Mouse (Mus musculus): ENCODE results near the gene Dennd4a. TPM values are rescaled to one million over a fixed set of nuclear protein-coding genes. Genes with fewer than 3 reads are reported as not detected.

Dennd4a gene
- polyA plus RNA-seq (2017; shearing (Covaris generic)): 32.7 TPM

DNA sequence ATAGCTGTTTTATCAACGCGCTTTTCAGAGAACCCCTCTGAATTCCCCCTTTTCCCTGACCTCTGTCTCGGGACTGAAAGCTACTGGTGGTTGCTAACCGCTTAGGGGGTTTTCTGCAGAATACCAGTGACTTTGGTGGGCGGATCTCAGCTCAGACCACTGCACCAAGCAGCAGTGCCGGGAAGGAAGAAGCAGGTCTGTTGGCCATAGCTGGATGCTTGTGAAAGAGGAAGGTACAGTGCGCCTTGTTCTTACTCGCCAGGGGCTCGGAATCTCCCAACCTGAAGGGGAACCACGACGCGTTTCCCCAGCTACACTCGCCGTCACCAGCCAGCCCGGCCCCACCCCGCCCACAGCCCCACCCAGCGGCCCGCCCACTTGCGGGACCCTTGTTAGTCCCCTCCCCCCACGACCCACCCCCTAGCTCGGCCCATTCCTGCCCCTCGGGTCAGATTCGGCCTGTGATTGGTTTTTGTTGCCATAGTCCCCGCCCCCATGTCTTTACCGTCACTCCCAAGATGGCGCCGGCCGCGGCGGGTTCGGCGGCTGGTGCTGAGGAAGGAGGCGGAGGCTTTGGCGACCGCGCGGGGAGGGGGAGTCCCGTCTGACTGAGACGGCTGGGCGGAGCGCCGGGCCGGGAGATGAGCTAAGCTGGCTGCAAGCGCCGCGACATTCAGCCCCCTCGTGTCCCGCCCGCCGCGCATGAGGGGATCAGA, at the start of gene Dennd4a:
Gene Dennd4a, plus strand, starts transcription at position 519 of the 716 bp plus-strand sequence.

DNA sequence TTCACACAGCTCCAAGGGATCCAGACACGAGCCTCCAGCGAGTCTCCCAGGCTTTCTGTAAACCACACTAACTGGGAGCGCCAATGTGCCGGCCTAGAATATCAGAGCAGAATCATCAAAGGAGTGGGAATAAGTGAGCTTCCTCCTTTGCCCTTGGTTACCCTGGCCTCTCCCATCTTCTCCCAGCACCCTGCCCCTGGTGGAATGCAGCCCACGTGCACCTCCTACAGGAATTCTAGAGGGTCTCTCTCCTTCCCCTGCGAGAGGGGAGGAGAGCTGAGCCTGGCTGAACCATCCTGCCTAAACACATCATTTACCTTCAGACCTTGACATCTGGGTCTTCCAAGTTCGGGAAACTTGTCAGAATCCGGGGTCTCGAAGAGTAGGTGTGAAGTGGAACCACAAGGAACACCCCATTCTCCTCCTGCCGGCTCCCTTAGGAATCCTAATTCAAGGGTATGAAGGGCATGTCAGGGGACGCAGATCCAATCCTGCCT, 140.1 kb downstream of the Dennd4a start, which contains the start of gene Slc24a1:
Gene Slc24a1, minus strand, starts transcription at position 447 of the 497 bp plus-strand sequence.

DNA sequence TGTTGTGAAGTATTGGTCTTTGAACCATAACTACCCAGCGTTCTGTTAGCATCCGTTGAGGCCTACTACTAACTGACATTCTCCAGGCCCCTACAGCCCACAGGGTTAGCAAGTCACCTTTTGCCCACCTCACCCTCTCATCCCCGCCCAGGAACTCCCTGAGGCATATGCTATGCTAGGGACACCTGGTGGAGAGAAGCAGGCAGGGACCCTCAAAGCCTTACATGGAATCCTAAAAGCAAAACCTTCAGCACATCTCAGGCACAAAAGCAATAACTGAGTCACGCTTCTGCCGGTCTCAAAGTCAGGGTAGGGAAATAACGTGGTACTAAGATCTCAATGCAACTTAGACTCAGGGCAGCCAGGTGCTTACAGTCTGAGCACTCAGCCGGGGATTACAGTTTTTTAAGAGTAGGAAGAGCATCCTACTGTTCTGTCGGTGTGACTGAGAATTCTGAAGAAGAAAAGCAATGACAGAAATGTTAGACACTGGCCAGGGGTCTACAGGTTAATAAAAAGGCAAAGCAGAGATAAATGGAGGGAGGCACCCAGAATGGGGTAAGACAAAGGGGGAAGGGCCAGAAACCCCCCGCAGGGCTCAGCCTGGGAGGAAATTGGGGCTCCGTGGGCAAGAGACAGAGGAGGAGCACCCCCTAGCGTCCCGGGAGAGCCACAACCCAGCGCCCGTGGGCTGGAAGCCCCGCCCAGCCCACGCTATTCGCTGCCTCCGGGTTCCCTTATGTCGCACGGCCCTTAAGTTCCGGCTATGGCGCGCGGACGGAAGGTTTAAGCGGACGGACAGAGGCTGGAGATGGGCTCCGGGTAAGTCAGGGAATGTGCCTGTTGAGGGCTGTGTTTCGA, 149.2 kb downstream of the Dennd4a start, which contains the start of gene Ints14:
Gene Ints14, plus strand, starts transcription at position 789 of the 861 bp plus-strand sequence.

Other genes starting within 250 kb of the Dennd4a start
- gene Rab11a, start 73.6 kb upstream of the Dennd4a start, polyA plus RNA-seq (2017; shearing (Covaris generic)): 286 TPM
- gene Slc24a1, start 140.3 kb downstream of the Dennd4a start, polyA plus RNA-seq (2017; shearing (Covaris generic)): 0.05 TPM
- gene Ints14, start 149.6 kb downstream of the Dennd4a start, polyA plus RNA-seq (2017; shearing (Covaris generic)): 48.8 TPM
- 183 TPM for gene Hacd3, start 210.4 kb downstream of the Dennd4a start, polyA plus RNA-seq (2017; shearing (Covaris generic))
- gene Dpp8, start 221.1 kb downstream of the Dennd4a start, polyA plus RNA-seq (2017; shearing (Covaris generic)): 47.5 TPM

All from activated CD4-positive, CD25-positive, alpha-beta regulatory T cell, adult 9 weeks (primary cell).